Mouse (Mus musculus) spleen, embryonic (tissue): ENCODE results near the gene Ago3.

Experiments used
- CTCF ChIA-PET: fragments of 350-600 bp; sonication (Branson Sonifier 250); formaldehyde crosslinking; loops from one replicate; lab custom pipeline; 2022; lab: Charles Lee

The Ago3 gene

DNA sequence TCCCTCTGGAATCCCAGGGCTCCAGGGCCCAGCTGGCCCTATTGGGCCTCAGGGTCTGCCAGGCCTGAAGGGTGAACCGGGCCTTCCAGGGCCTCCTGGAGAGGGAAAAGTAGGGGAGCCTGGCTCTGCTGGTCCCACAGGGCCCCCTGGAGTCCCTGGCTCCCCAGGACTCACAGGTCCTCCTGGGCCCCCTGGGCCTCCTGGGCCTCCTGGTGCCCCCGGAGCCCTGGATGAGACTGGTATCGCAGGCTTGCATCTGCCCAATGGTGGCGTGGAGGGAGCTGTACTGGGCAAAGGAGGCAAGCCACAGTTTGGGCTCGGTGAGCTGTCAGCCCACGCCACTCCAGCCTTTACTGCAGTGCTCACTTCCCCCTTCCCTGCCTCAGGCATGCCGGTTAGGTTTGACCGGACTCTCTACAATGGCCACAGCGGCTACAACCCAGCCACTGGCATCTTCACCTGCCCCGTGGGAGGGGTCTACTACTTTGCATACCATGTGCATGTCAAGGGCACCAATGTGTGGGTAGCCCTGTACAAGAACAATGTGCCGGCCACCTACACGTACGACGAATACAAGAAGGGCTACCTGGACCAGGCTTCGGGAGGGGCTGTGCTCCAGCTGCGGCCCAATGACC, 117.7 kb downstream of the Ago3 start:
- CTCF ChIA-PET = no interaction called here

GRCm38 (mm10) chr4:126310344-126310743, 119.0 kb downstream of the Ago3 start:
- CTCF ChIA-PET = interaction anchor here (1.3 kb wide), 1 partner anchor 48 kb away, joined by 3 read pairs; the partner anchor contains the start of gene Trappc3

- CTCF ChIA-PET = interaction anchor here (0.6 to 1.3 kb wide), 3 partner anchors 48 to 410 kb away, joined by 3 to 8 read pairs (median 3); partner anchors contain the start of gene Trappc3
These were observed 119.4 kb downstream of the Ago3 start for GRCm38 (mm10) chr4:126309922-126310309.

GRCm38 (mm10) chr4:126309211-126309921, 120.0 kb downstream of the Ago3 start:
- CTCF ChIA-PET = interaction anchor here (0.6 to 1.3 kb wide), 3 partner anchors 47 to 410 kb away, joined by 3 to 8 read pairs (median 3); partner anchors contain the start of gene Trappc3

DNA sequence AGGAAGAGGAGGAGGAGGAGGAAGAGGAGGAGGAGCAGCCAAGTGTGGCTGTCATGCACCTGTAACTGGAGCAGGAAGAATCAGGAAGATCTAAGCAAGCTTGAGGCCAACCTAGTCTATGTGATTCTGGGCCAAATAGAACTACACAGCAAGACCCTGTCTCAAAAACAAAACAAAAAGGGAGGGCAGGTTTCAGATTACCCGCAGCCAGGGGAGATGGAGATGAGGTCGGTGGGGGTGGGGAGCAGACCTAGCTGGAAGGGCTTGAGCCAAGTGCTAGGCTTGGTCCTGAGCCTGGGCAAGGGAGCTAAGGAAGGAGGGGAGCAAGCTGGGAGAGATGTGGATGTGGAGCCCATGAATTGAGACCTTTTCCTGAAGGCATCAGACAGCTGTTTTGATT, 122.5 kb downstream of the Ago3 start:
- CTCF ChIA-PET = no interaction called here

DNA sequence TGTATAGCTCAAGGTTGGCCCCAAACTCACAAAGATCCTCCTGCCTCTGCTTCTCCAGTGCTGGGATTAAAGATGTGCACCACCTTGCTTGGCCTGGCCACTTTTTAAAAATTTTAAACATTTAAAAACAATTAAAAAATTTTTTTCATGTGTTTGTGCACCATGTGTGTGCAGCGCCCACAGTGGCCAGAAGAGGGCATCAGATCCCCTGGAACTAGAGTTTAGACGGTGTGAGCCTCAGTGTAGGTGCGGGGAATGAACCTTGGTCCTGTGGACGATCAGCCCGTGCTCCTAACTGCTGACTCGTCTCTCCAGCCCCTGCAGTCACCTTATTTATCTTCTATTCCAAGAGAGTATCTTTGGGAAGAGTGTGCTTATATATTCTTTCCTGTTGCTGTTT, 123.3 kb downstream of the Ago3 start:
- CTCF ChIA-PET = no interaction called here

DNA sequence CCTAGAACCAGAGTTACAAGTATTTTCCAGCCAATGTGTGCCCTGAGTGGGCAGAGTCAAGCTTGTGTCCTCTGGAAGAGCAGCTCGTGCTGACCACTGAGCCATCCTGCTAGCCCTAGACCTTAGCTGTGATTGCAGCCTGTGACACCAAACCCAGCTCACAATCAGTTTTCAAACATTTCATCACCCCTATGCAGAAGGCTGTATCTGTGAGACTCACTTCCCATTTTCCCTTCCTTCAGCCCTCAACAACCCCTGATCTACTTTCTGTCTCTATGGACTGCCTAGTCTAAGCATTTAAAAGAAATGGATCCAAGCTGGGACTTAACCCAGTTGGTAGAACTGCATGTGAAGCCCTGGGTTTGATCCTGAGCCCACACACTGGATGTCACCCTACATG, 123.9 kb downstream of the Ago3 start:
- CTCF ChIA-PET = no interaction called here

GRCm38 (mm10) chr4:126303877-126304276, 125.5 kb downstream of the Ago3 start:
- CTCF ChIA-PET = no interaction called here

- CTCF ChIA-PET = no interaction called here
These were observed 127.6 kb downstream of the Ago3 start for GRCm38 (mm10) chr4:126301584-126302309.

- CTCF ChIA-PET = no interaction called here
These were observed 128.3 kb downstream of the Ago3 start for GRCm38 (mm10) chr4:126300916-126301583.

GRCm38 (mm10) chr4:126296617-126297101, 132.7 kb downstream of the Ago3 start:
- CTCF ChIA-PET = no interaction called here

DNA sequence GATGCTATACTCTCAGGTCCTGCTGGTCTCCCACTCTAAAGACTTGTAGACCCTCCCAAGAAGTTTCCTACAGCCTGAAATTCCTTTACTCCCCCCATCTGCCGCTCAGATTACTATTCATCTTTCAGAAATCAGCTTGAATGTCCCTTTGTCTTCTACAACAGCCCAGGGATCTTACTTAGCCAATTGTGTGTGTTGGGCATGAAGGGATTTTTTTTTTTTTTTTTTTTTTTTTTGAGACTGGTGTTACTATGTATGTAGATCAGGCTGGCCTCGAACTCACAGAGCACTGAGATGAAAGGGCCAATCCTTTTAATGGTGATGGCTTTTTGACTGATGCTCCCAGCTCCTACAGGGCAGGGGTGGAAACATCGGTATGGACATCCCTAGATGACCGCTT, 133.4 kb downstream of the Ago3 start:
- CTCF ChIA-PET = no interaction called here

GRCm38 (mm10) chr4:126295152-126295551, 134.2 kb downstream of the Ago3 start:
- CTCF ChIA-PET = no interaction called here

GRCm38 (mm10) chr4:126291196-126291595, 138.2 kb downstream of the Ago3 start:
- CTCF ChIA-PET = no interaction called here

DNA sequence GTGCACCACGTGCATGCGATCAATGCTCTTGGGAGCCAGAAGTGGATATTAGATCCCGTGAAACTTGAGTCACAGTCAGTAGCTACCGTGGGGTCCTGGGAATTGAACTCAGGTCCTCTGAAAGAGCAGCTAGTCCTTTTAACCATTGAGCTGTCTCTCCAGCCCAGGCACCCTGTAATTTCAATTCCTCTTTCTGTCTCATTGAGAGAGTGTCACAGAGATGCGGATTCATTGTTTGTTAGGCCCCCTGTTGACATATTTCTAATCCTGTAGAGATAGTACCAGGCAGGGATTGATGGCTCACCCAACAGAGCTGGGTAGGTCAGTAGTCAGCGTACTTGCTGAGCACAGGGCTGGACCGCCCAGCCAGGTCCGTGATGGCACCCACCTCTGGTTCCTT, 139.0 kb downstream of the Ago3 start:
- CTCF ChIA-PET = no interaction called here

DNA sequence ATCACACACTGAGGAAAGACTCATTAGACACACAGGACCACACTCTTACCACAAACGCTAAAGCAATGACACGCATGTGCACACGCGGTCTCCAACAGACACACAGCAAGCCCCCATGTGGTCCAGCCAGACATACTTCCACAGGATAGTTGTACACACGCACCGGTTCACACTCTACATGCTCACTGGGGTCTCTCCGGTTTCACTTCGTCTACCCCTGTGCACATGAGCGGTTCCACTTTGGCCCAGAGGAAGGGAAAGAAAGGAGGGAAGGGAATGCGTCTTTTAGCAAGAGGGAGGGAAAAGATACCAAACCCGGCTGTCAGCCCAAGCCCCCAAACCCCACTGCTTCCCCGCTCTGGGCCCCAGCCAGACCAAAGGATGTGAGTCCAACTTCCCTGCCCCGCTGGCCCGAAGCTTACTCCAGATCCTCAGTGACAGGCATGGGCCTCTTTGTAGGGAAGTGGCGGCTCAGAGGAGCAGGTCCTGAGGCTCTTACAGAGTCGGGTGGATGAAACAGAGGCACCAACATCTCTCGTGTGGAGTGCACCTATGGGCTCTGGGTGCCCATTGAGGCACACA, 141.2 kb downstream of the Ago3 start:
- CTCF ChIA-PET = interaction anchor here (0.7 kb wide), 1 partner anchor 1187 kb away, joined by 11 read pairs; no protein-coding TSS in a partner anchor

DNA sequence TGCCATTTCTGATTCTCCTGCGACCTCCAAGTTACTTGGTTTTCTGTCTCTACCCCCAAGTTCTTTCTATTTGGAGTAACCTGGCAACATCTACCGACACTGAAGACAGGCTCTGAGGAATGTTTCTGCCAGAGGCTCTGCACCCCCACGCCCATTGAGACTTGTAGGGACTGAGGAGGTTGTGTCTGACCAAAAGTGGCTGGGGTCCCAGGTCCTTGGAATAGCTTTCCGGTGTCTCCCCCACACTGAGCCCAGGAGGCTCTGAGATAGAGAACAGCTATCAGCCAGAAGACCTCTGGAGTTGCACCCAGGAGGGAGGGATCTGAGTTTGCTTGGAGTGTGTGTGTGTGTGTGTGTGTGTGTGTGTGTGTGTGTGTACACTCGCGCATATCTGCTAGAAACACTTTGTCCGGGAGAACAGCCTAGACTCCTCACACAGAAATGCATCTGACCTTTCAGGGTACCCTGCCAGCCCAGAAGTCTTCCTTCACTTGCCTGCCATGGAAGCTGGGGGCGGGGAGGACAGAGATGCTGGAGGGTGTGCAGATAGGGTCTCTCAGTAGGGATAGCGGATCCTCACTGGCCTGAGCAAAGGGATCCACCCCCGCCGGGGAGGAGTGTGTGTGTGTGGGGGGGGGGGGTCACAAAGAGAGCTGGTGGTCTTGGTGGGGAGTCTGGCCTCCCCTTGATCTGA, 141.9 kb downstream of the Ago3 start:
- CTCF ChIA-PET = interaction anchor here (0.7 kb wide), 1 partner anchor 1186 kb away, joined by 11 read pairs; no protein-coding TSS in a partner anchor

GRCm38 (mm10) chr4:126286492-126286891, 142.9 kb downstream of the Ago3 start, which contains the start of gene Col8a2:
Gene Col8a2 (plus strand): TSS chr4:126286793.
- CTCF ChIA-PET = no interaction called here

DNA sequence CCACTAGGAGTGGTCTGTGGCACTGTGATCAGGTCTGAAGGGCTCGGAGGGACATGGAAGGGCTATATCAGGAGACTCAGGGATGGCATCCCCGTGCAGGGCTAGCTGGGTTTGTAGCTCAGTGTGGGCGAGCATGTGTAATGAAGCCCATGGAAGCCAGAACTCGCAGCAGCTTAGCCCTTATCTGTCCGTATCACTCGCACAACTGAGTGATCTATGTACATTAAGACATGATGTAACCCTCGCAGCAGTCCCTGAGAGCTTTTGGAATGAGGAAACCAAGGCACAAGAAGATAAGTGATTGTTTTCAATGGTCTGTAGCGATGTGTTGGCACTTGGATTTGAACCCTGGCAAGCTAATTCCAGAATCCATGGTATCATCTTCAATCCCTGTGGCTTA, 145.8 kb downstream of the Ago3 start:
- CTCF ChIA-PET = no interaction called here

- CTCF ChIA-PET = no interaction called here
These were observed 147.7 kb downstream of the Ago3 start for GRCm38 (mm10) chr4:126281706-126282105.
